Mouse (Mus musculus): Measurements from ENCODE around the gene Cobl.
A peak's percentile ranks its signal among the peaks of the same experiment; 100 is the strongest.

Gene Cobl

DNA sequence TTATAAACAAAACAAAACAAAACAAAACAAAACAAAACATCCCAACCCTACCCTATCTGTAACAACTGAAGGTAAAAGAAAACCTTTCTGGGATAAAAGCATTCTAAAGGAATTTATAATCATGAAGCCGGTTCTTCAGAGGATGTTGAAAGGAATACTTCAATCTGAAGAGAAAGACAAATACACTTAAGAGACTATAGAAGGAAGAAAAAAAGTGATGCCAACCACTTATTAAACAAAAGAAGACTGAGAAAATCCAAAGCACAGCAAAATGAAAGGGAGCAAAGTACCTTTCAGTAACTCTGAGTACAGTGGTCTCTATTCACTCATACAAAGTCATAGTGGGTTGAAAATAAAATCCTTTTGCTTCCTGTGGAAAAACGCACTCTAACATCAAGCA, 256.2 kb downstream of the Cobl start:
- DNase-seq, result no peak

GRCm38 (mm10) chr11:12205201-12206161, 259.3 kb downstream of the Cobl start:
- DNase-seq, result no peak

- peak; percentile 56 for DNase-seq
These were observed 265.3 kb downstream of the Cobl start for GRCm38 (mm10) chr11:12199441-12199840.

DNA sequence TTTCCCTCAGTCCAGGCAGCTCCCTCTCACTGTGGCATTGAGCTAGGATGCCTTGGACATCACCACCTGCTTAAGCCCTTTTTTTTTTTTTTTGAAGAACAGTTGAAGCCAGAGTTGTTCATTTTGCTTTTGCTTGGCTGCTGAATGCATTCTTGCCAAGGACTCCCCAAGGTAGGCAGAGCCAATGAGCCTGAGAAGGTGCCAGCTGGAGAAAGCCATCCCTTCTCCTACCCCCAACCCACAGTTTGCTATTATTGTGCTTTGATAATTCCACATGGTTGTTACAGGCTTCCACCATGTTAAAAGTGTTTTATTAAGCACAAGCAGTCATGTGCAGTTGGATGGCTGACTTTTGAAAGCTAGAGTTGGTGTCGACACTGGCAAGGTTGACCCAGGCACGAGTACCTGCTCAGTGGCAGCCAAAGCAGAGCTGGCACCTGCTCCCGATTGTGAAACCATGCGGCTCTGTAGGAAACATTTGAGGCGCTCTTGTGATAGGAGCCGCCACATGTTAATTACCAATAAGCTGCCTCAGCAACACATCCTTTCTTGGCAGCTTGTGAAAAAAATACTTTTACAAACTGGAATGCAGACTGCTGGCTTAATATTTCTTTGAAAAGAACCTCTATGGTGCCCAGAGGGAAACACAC, 265.9 kb downstream of the Cobl start:
- peak; percentile 26 for DNase-seq

GRCm38 (mm10) chr11:12198017-12198416, 266.7 kb downstream of the Cobl start:
- no peak for DNase-seq

GRCm38 (mm10) chr11:12197542-12197941, 267.2 kb downstream of the Cobl start:
- DNase-seq, result no peak

DNA sequence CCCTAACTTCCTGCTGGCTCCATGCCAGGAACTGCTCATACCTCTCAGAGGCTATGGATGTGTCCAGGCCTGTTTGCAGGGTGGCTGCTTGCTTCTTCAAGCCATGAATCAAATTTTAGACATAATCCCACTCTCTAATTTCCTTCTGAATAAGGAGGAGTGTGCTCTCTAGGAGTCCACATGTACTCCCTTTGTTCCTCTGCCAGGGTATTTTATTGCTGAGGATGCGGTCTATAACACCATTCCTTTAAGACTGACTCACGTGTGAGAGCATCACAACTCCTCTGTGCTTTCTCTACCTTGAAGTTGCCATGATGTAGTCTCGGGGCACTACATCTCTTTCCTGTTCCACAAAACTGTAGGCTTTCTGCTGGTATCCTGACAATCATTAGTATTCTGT, 269.4 kb downstream of the Cobl start:
- no peak for DNase-seq

DNA sequence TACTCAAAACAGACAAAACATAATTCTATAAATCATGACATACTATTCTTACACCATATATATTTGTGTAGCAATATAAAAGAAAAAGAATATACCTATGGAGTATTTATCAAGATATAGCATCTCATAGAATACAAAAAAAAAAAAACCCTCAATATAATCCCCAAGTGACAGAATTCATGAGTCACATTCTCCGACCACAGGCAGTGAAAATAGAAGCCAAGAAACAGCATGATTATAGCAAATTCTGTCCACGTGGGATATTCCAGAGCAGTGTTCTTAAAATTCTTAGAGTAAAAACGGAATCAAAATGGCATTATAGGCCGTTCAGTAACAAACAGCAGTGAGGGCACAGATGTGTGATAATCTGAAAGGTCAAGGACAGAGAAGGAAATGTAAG, 271.4 kb downstream of the Cobl start:
- no peak for DNase-seq

DNA sequence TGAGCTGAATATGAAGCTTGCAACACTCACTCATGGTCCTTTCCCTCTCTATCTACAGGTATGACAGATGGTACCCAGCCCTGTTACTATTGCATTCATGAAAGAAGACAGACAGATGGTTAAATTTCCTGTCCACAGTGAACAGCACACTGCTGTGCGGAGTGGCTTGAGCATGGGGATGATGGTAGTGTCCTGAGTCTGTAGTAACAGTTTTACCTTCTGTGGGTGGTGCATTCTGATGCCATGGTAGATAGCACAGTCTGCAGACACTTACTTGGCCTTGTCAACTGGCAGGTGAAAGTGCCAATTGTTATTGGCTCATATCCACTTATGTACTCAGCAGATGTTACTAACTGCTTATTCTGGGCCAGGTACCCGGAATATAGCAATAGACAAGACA, 273.4 kb downstream of the Cobl start:
- peak; percentile 49 for DNase-seq

DNA sequence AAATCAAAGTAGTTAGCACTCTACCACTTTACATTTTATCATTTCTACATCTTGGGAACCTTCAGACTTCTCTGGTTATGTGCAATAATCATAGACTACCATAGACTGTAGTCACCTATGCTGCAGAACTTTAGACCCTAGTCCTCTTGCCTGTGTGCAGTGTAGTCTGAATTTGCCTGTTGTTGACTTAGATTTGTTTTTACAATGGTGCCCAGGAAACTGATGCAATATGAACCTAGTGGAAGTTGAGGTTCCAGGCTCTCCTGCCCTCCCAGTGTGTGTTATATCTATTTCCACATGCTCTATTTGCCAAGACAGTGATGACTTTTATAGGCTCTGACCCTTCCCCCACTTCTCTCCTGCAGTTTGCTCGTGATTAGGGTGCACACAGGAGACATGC, 274.3 kb downstream of the Cobl start:
- no peak for DNase-seq

Measured in cerebellum, adult 9-11 months (tissue).